Mouse (Mus musculus): ENCODE results near the gene Zbtb42.

GRCm38 (mm10) chr12:112663303-112663702 is 15.3 kb upstream of the Zbtb42 start:
- TF ChIP-seq CTCF (IDR thresholded peaks at IDR 0.05; ENCODE audit: control insufficient read depth, insufficient read depth, low read length), result no peak
- no peak for TF ChIP-seq POLR2A (IDR thresholded peaks at IDR 0.05; ENCODE audit: borderline replicate concordance, control insufficient read depth, low read depth, low read length)

Measured in bone marrow, adult 2 months (tissue).